Mouse (Mus musculus) MEL (cell line): ENCODE measurements around the gene Elfn1. TPM values are rescaled to one million over a fixed set of nuclear protein-coding genes. Genes with fewer than 3 reads are reported as not detected.

Source experiments
- DNase-seq: peaks from one replicate; pipeline ENCODE4 v3.0.0; 2011; ENCODE audit warnings: low read depth, low spot score
- H3K27ac ChIP-seq: 2 replicates; pipeline ENCODE4 v1.5.1; 2012; ENCODE audit warnings: low read depth, mild to moderate bottlenecking, control low read depth, low read length, moderate library complexity; ENCODE audit not compliant: control insufficient read depth
- H3K27me3 ChIP-seq, 2 experiments: fragments of 150-350 bp in 1 of 2; sonication (generic) in 1 of 2; 2 replicates each; pipeline ENCODE4 v1.6.1; 2012; ENCODE audit warnings: low read length in 2 of 2, mild to moderate bottlenecking in 2 of 2, improper control_type of control experiment in 1 of 2, moderate library complexity in 1 of 2; ENCODE audit not compliant: insufficient read depth in 2 of 2, control insufficient read depth in 1 of 2
- H3K36me3 ChIP-seq, 2 experiments: 2 replicates each; pipeline ENCODE4 v1.6.1; 2012 to 2014; ENCODE audit warnings: low read length in 2 of 2, improper control_type of control experiment in 1 of 2, inconsistent platforms in 1 of 2, mild to moderate bottlenecking in 1 of 2; ENCODE audit not compliant: insufficient read depth in 2 of 2, control insufficient read depth in 1 of 2
- H3K4me1 ChIP-seq, 2 experiments: fragments of 150-350 bp in 1 of 2; sonication (generic) in 1 of 2; 2 replicates each; pipeline ENCODE4 v1.6.1; 2012; ENCODE audit warnings: low read length in 2 of 2, improper control_type of control experiment in 1 of 2, mild to moderate bottlenecking in 1 of 2; ENCODE audit not compliant: insufficient read depth in 2 of 2, control insufficient read depth in 1 of 2
- H3K4me3 ChIP-seq, 2 experiments: fragments of 150-350 bp in 1 of 2; sonication (generic) in 1 of 2; 2 replicates each; pipeline ENCODE4 v1.5.1; 2012; ENCODE audit warnings: low read depth in 2 of 2, low read length in 2 of 2, mild to moderate bottlenecking in 2 of 2, moderate library complexity in 2 of 2, control low read depth in 1 of 2, improper control_type of control experiment in 1 of 2; ENCODE audit not compliant: control insufficient read depth in 1 of 2, insufficient read depth in 1 of 2
- H3K79me2 ChIP-seq: 2 replicates; pipeline ENCODE4 v1.6.1; 2012; ENCODE audit warnings: mild to moderate bottlenecking, low read length, moderate library complexity; ENCODE audit not compliant: control insufficient read depth, poor library complexity, insufficient read depth
- H3K9ac ChIP-seq: 2 replicates; pipeline ENCODE4 v1.6.1; 2012; ENCODE audit warnings: low read depth, mild to moderate bottlenecking, control low read depth, low read length, moderate library complexity; ENCODE audit not compliant: control insufficient read depth, poor library complexity, severe bottlenecking
- H3K9me3 ChIP-seq: fragments of 150-350 bp; sonication (generic); replicated peaks from 2 replicates; pipeline ENCODE4 v1.6.1; 2012; ENCODE audit warnings: mild to moderate bottlenecking, low read length, improper control_type of control experiment, moderate library complexity; ENCODE audit not compliant: insufficient read depth
- BHLHE40 ChIP-seq: IDR thresholded peaks from 2 replicates; pipeline ENCODE4 v1.6.1; 2012; ENCODE audit warnings: low read depth, mild to moderate bottlenecking, inconsistent platforms, low read length, improper control_type of control experiment, borderline replicate concordance
- CHD1 ChIP-seq: IDR thresholded peaks from 2 replicates; pipeline ENCODE4 v1.6.1; 2012; ENCODE audit warnings: low read depth, mild to moderate bottlenecking, inconsistent platforms, low read length, improper control_type of control experiment
- CTCF ChIP-seq, 3 experiments: IDR thresholded peaks in 2 of 3; conservative IDR thresholded peaks in 1 of 3; 2 replicates each; pipeline ENCODE4 v1.5.1; 2011 to 2012; ENCODE audit warnings: low read length in 3 of 3, low read depth in 2 of 3, mild to moderate bottlenecking in 2 of 3, improper control_type of control experiment in 1 of 3, inconsistent platforms in 1 of 3, mixed read lengths in 1 of 3, moderate library complexity in 1 of 3; ENCODE audit not compliant: control insufficient read depth in 1 of 3, insufficient read depth in 1 of 3, poor library complexity in 1 of 3, severe bottlenecking in 1 of 3
- E2F4 ChIP-seq: IDR thresholded peaks from 2 replicates; pipeline ENCODE4 v1.6.1; 2011; ENCODE audit warnings: low read depth, low read length, improper control_type of control experiment, borderline replicate concordance
- ELF1 ChIP-seq: IDR thresholded peaks from 2 replicates; pipeline ENCODE4 v1.6.1; 2014; ENCODE audit warnings: low read depth, mild to moderate bottlenecking, inconsistent platforms, low read length, improper control_type of control experiment, moderate library complexity
- EP300 ChIP-seq, 2 experiments: IDR thresholded peaks; 2 replicates each; pipeline ENCODE4 v1.6.1; 2011; ENCODE audit warnings: improper control_type of control experiment in 2 of 2, low read length in 2 of 2, low read depth in 1 of 2, mild to moderate bottlenecking in 1 of 2
- ETS1 ChIP-seq: IDR thresholded peaks from 2 replicates; pipeline ENCODE4 v1.6.1; 2012; ENCODE audit warnings: low read depth, mild to moderate bottlenecking, inconsistent platforms, low read length, improper control_type of control experiment, moderate library complexity
- GABPA ChIP-seq: IDR thresholded peaks from 2 replicates; pipeline ENCODE4 v1.6.1; 2012; ENCODE audit warnings: low read depth, mild to moderate bottlenecking, inconsistent platforms, low read length, improper control_type of control experiment, moderate library complexity
- GATA1 ChIP-seq: IDR thresholded peaks from 2 replicates; pipeline ENCODE4 v1.6.1; 2011; ENCODE audit warnings: low read depth, low read length, improper control_type of control experiment
- KAT2A ChIP-seq: conservative IDR thresholded peaks from 2 replicates; pipeline ENCODE4 v1.6.1; 2012; ENCODE audit warnings: low read depth, low read length, improper control_type of control experiment, inconsistent platforms
- MAX ChIP-seq: IDR thresholded peaks from 2 replicates; pipeline ENCODE4 v1.6.1; 2011; ENCODE audit warnings: low read length, improper control_type of control experiment
- MAZ ChIP-seq: IDR thresholded peaks from 2 replicates; pipeline ENCODE4 v1.6.1; 2012; ENCODE audit warnings: low read depth, mild to moderate bottlenecking, inconsistent platforms, low read length, improper control_type of control experiment
- MEF2A ChIP-seq: IDR thresholded peaks from 2 replicates; pipeline ENCODE4 v1.6.1; 2014; ENCODE audit warnings: low read depth, mild to moderate bottlenecking, inconsistent platforms, low read length, improper control_type of control experiment; ENCODE audit not compliant: poor library complexity, insufficient replicate concordance, severe bottlenecking; ENCODE audit errors: extremely low read depth
- MXI1 ChIP-seq: IDR thresholded peaks from 2 replicates; pipeline ENCODE4 v1.6.1; 2011; ENCODE audit warnings: mild to moderate bottlenecking, low read depth, low read length, improper control_type of control experiment
- MYB ChIP-seq: IDR thresholded peaks from 2 replicates; pipeline ENCODE4 v1.6.1; 2011; ENCODE audit warnings: mild to moderate bottlenecking, low read depth, low read length, improper control_type of control experiment
- MYC ChIP-seq: IDR thresholded peaks from 2 replicates; pipeline ENCODE4 v1.6.1; 2011; ENCODE audit warnings: low read depth, mild to moderate bottlenecking, low read length, improper control_type of control experiment, moderate library complexity
- POLR2AphosphoS2 ChIP-seq: IDR thresholded peaks from 2 replicates; pipeline ENCODE4 v1.6.1; 2011; ENCODE audit warnings: low read length, improper control_type of control experiment
- SIN3A ChIP-seq: IDR thresholded peaks from 2 replicates; pipeline ENCODE4 v1.6.1; 2012; ENCODE audit warnings: low read length, improper control_type of control experiment, inconsistent platforms
- SMC3 ChIP-seq: IDR thresholded peaks from 2 replicates; pipeline ENCODE4 v1.6.1; 2011; ENCODE audit warnings: low read depth, low read length, improper control_type of control experiment
- TBP ChIP-seq: IDR thresholded peaks from 2 replicates; pipeline ENCODE4 v1.8.0; 2011; ENCODE audit warnings: low read depth, low read length, improper control_type of control experiment
- TCF12 ChIP-seq: IDR thresholded peaks from 2 replicates; pipeline ENCODE4 v1.6.1; 2014; ENCODE audit warnings: low read depth, mild to moderate bottlenecking, inconsistent platforms, low read length, improper control_type of control experiment, moderate library complexity
- UBTF ChIP-seq: IDR thresholded peaks from 2 replicates; pipeline ENCODE4 v1.6.1; 2012; ENCODE audit warnings: low read depth, mild to moderate bottlenecking, inconsistent platforms, low read length, improper control_type of control experiment, moderate library complexity, borderline replicate concordance; ENCODE audit not compliant: insufficient read depth
- USF1 ChIP-seq: IDR thresholded peaks from 2 replicates; pipeline ENCODE4 v1.6.1; 2014; ENCODE audit warnings: low read depth, mild to moderate bottlenecking, inconsistent platforms, low read length, improper control_type of control experiment, moderate library complexity
- ZC3H11A ChIP-seq: IDR thresholded peaks from 2 replicates; pipeline ENCODE4 v1.6.1; 2012; ENCODE audit warnings: low read depth, mild to moderate bottlenecking, inconsistent platforms, low read length, improper control_type of control experiment
- ZKSCAN1 ChIP-seq: IDR thresholded peaks from 2 replicates; pipeline ENCODE4 v1.6.1; 2012; ENCODE audit warnings: low read depth, mild to moderate bottlenecking, inconsistent platforms, low read length, improper control_type of control experiment, moderate library complexity
- ZMIZ1 ChIP-seq: IDR thresholded peaks from 2 replicates; pipeline ENCODE4 v1.6.1; 2012; ENCODE audit warnings: low read depth, mild to moderate bottlenecking, inconsistent platforms, low read length, improper control_type of control experiment, moderate library complexity
- ZNF384 ChIP-seq: IDR thresholded peaks from 2 replicates; pipeline ENCODE4 v1.6.1; 2012; ENCODE audit warnings: low read depth, mild to moderate bottlenecking, inconsistent platforms, low read length, improper control_type of control experiment
- polyA plus RNA-seq, 2 experiments: library from polyadenylated mRNA; stranded (reverse) in 1 of 2; unstranded in 1 of 2; fragments of >175 nt in 1 of 2; fragments of >200 nt in 1 of 2; gene quantifications; 2 replicates each; pipeline versions ENCODE4 v1.2.1 to v1.2.4; 2012; ENCODE audit warnings: low replicate concordance in 2 of 2, low read depth in 1 of 2; ENCODE audit not compliant: insufficient read length in 2 of 2, insufficient read depth in 1 of 2, missing spikeins in 1 of 2
- total RNA-seq: library from RNA; depleted of rRNA; stranded (reverse); fragments of 300-350 nt; gene quantifications from 2 replicates; pipeline ENCODE4 v1.2.3, GENCODE M21; 2012

The Elfn1 gene
- total and polyA plus RNA-seq, 3 experiments = 0.08 TPM; not detected in 2

- H3K27me3 ChIP-seq = no peaks in the 10 kb centered on the region; a peak in 1 of 4 replicates
- no peaks in the 10 kb centered on the region for H3K9me3 ChIP-seq
- no peaks in the 10 kb centered on the region for H3K4me1 ChIP-seq
- DNase-seq = no peak
- no peaks in the 10 kb centered on the region for H3K79me2 ChIP-seq
- TF ChIP-seq ETS1 (no peak), GATA1 (no peak), EP300 (IDR thresholded peaks at IDR 0.05; ENCODE audit: low read depth in 1 of 2, low read length in 2 of 2) (no peak), USF1 (no peak), POLR2AphosphoS2 (no peak), ZC3H11A (no peak), MYB (no peak), UBTF (no peak), MAX (no peak), MXI1 (no peak), MYC (no peak), ZMIZ1 (no peak), SIN3A (no peak), BHLHE40 (no peak), E2F4 (no peak), ZKSCAN1 (no peak), CHD1 (no peak), GABPA (no peak), TCF12 (no peak), TBP (no peak)
- no peaks in the 10 kb centered on the region for H3K36me3 ChIP-seq
- H3K4me3 ChIP-seq = no peak overlapping the region
- H3K9ac ChIP-seq = no peak overlapping the region
- no peak overlapping the region for H3K27ac ChIP-seq
Observed at GRCm38 (mm10) chr5:139906507-139906906, 1.2 kb upstream of the Elfn1 start.

GRCm38 (mm10) chr5:139907241-139907640 is 502 bp upstream of the Elfn1 start:
- no peak overlapping the region for H3K4me3 ChIP-seq
- H3K36me3 ChIP-seq = no peaks in the 10 kb centered on the region
- no peaks in the 10 kb centered on the region for H3K79me2 ChIP-seq
- no peaks in the 10 kb centered on the region for H3K9me3 ChIP-seq
- no peaks in the 10 kb centered on the region for H3K4me1 ChIP-seq
- TF ChIP-seq ELF1 (no peak), ZNF384 (no peak), GATA1 (no peak), SMC3 (no peak), MEF2A (no peak), TBP (no peak), CTCF (IDR thresholded peaks at IDR 0.05 in 2 of 3, conservative IDR thresholded peaks at IDR 0.05 in 1 of 3; ENCODE audit: control insufficient read depth in 1 of 3, insufficient read depth in 1 of 3, low read depth in 2 of 3, low read length in 3 of 3, poor library complexity in 1 of 3, severe bottlenecking in 1 of 3) (no peak), MAZ (no peak), USF1 (no peak), KAT2A (no peak)
- TF ChIP-seq, all 39 proteins: peak for 0
- DNase-seq = no peak
- Histone ChIP-seq H3K27ac (no peak overlapping the region), H3K9ac (no peak overlapping the region), H3K27me3 (no peaks in the 10 kb centered on the region; a peak in 1 of 4 replicates)
